Mouse (Mus musculus) ovary, postnatal 10 days (tissue): ENCODE measurements around the gene Tenm3.

ENCODE experiments used
- DNase-seq: peaks from one replicate; pipeline ENCODE4 v3.0.0; 2022; ENCODE audit warnings: low spot score

The Tenm3 gene

GRCm38 (mm10) chr8:48322655-48323265, 521.0 kb downstream of the Tenm3 start:
- DNase-seq = no peak

DNA sequence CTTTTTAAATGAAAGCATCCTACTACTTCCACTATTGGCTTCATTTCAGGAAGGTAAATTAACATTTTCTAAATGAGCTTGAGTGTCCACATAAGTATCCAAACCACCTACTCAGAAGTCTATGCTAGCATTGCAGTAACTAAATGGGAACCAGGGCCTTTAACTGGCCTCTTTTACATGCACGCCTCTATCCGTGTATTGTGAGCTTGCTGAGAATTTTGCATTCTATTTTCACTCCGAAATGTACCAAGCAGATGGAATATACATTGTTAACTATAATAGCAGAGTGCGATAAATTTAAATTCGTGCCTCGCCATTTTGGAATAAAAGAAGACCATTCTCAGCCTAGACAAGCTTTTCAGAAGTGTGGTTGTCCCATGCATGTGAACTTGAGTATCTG, 521.5 kb downstream of the Tenm3 start:
- no peak for DNase-seq

DNA sequence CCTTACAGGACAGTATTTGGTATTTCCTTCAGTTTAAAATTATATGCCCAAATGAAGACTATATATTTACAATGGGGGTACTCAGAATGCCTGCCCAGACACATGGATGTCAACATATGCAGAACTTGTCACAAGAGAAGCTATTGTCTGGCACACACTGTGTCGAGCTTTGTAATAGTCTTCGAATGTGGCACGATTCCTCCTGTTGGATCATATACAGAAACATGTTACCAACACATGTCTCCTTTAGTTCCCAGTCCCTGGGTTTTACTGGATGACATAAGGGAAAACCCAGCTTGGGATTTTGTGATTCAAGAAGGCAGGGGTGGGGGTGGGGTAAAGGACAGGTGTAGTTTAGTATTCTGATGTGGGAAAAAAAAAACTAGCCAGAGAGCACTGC, 524.1 kb downstream of the Tenm3 start:
- no peak for DNase-seq

GRCm38 (mm10) chr8:48317498-48317897, 526.3 kb downstream of the Tenm3 start:
- DNase-seq = no peak

DNA sequence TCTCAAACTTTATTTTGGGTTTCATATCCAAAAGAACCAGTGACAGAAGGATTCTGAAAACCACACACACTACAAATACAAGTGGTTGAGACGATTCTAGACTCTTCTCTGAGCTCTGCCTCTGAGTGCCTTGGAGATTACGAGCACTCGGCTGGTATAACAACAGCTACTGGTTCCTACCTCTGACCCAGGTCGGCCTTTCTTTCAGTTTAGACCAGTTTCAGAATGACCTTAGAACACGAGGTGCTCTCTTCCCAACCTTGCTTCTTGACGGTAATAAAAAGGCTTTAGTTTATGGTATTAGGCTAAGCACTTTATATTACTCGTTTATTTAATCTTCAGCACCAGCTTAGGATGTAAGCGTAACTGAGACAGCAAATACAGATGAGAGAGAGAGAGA, 528.1 kb downstream of the Tenm3 start:
- DNase-seq = no peak

GRCm38 (mm10) chr8:48313985-48314368, 529.8 kb downstream of the Tenm3 start:
- no peak for DNase-seq

GRCm38 (mm10) chr8:48313210-48313984, 530.4 kb downstream of the Tenm3 start:
- DNase-seq = no peak

GRCm38 (mm10) chr8:48311706-48312105, 532.0 kb downstream of the Tenm3 start:
- no peak for DNase-seq

GRCm38 (mm10) chr8:48310240-48310849, 533.4 kb downstream of the Tenm3 start:
- DNase-seq = no peak

- DNase-seq = no peak
Observed at GRCm38 (mm10) chr8:48309191-48309987, 534.4 kb downstream of the Tenm3 start.

- DNase-seq = no peak
Observed at GRCm38 (mm10) chr8:48304224-48304623, 539.5 kb downstream of the Tenm3 start.

GRCm38 (mm10) chr8:48300613-48301037, 543.1 kb downstream of the Tenm3 start:
- no peak for DNase-seq

DNA sequence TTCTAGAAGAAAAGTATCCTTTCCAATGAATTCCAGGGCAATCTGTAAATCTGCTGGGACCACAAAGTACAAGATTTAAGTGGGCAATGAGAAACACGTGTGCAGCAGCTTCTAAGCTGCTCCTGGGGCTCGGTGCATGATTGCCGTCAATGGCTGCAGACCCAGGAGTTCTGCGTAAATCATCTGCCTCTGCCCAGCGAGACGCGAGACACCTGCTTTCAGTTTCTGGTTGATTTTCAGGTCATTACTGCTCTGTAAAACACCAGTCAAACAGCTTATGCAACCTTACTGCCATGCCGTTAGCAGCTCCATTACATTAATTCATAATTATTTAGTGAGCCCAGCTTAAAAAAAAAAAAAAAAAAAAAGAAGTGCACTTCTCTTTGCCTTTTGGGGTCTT, 543.7 kb downstream of the Tenm3 start:
- DNase-seq = no peak

DNA sequence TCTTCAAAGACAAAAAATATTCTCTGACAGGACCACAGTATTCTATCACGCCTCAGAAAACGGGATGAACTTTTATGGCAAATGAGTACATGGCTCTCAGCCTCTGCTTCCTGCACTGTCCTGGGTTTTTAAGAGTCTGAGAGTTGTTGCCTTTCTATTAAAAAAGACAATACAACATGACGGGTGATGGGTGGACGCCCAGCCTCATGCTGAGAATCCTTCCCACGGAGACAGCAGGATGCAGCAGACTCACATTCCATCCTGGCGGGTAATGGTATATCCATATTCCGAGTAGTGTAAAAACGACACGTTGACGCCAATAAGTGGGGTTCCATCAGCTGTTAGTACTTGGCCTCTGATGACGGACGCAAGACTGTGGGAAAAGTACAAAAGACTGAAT, 544.4 kb downstream of the Tenm3 start:
- no peak for DNase-seq

- DNase-seq = no peak
Observed at GRCm38 (mm10) chr8:48296371-48296770, 547.4 kb downstream of the Tenm3 start.

GRCm38 (mm10) chr8:48295558-48295957, 548.2 kb downstream of the Tenm3 start:
- DNase-seq = no peak

GRCm38 (mm10) chr8:48293797-48294196, 550.0 kb downstream of the Tenm3 start:
- no peak for DNase-seq

GRCm38 (mm10) chr8:48285432-48285831, 558.3 kb downstream of the Tenm3 start:
- no peak for DNase-seq

GRCm38 (mm10) chr8:48281855-48282254, 561.9 kb downstream of the Tenm3 start:
- no peak for DNase-seq

GRCm38 (mm10) chr8:48279360-48279759, 564.4 kb downstream of the Tenm3 start:
- DNase-seq = no peak

DNA sequence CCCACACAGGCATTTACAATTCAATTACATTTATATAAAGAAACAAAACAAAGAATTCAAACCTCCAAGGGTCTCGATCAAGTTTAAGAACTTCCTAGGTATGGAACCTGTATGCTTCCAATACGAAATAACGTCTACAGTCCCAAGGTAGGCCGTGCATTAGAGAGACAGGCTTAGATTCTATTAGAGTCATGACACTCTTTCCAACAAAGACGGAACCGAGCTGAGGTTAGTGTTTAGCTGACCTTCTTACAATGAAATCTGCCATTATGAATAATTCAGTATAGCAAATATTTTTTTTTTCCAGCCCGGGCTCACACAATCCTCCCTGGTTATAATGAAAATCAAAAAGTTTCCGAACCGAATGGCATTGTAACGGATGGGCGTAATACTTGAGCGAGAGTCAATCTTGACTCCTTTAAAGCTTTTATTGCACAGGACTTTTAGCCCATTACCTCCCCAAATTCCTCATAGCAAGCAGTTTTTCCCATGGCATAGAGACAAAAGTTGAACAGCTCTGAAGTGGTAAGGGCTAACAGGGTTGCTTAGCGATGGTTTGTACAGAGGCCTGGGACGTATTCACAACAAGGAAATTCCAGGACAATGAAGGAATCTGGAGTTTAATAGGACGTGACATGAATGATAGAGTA, 565.6 kb downstream of the Tenm3 start:
- DNase-seq = no peak

GRCm38 (mm10) chr8:48275066-48275465, 568.7 kb downstream of the Tenm3 start:
- no peak for DNase-seq
